16 mouse cellular contexts compared by ENCODE assay signal in genomic region chr15:94183663-94184375, GRCm38 (mm10).
"Had no signal": no experiment of that assay in that cellular context is flagged by ENCODE, and none has a peak within 500 bp of the region (broad histone marks: within the 10 kb centered on the region; RNA-seq: fewer than 3 reads in every experiment).

No protein-coding gene starts in this region.

- DNase-seq: liver, postnatal 0 days; lung, adult 2 months; lung, postnatal 14 days; lung, postnatal 36 days; right cerebral cortex, postnatal 14 days; thymus, adult 2 months; thymus, postnatal 14 days; thymus, postnatal 36 days had no signal

- H3K9ac ChIP-seq: liver, postnatal 0 days; lung, embryonic 15.5 days; midbrain, embryonic 13.5 days; midbrain, embryonic 15.5 days; neural tube, embryonic 12.5 days; stomach, embryonic 15.5 days had no signal

- H3K4me3 ChIP-seq: lung, embryonic 15.5 days; megakaryocyte, embryonic 14.5 days; midbrain, embryonic 13.5 days; midbrain, embryonic 15.5 days; neural tube, embryonic 12.5 days; stomach, embryonic 15.5 days had no signal

- H3K27ac ChIP-seq: lung, embryonic 15.5 days; macrophage; midbrain, embryonic 13.5 days; midbrain, embryonic 15.5 days; neural tube, embryonic 12.5 days; stomach, embryonic 15.5 days; stomach, postnatal 0 days had no signal

- H3K36me3 ChIP-seq: lung, embryonic 15.5 days; midbrain, embryonic 13.5 days; midbrain, embryonic 15.5 days; neural tube, embryonic 12.5 days; stomach, embryonic 15.5 days had no signal

- H3K27me3 ChIP-seq: lung, embryonic 15.5 days; megakaryocyte, embryonic 14.5 days; midbrain, embryonic 13.5 days; midbrain, embryonic 15.5 days; neural tube, embryonic 12.5 days; stomach, embryonic 15.5 days had no signal

- H3K4me1 ChIP-seq: lung, embryonic 15.5 days; megakaryocyte, embryonic 14.5 days; midbrain, embryonic 13.5 days; midbrain, embryonic 15.5 days; neural tube, embryonic 12.5 days; stomach, embryonic 15.5 days had no signal

- H3K9me3 ChIP-seq: lung, embryonic 15.5 days; midbrain, embryonic 13.5 days; midbrain, embryonic 15.5 days; neural tube, embryonic 12.5 days; stomach, embryonic 15.5 days had no signal
